Mouse (Mus musculus): ENCODE measurements at regions not wholly inside any gene's neighbourhood (a gene's known extent, or its start where the extent isn't known, plus 50 kb on each side); places are given as distances from the start of the nearest gene placed in this dataset.

DNA sequence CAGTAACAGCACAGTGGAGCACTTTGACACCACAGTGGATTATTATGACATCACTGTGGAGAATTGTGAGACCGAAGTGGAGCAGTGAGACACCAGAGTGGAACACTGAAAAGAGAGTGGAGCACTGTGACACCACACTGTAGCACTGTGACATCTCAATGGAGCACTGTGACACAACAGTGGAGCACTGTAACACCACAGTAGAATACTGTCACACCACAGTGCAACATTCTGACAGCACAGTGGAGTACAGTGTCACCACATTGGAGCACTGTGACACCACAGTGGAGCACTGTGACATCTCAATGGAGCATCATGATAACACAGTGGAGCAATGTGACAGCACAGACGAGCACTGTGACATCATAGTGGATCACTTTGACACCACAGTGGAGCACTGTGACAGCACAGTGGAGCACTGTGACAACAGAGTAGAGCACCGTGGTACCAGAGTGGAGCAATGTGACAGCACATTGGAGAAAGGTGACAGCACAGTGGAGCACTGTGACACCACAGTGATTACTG lies 83.0 kb upstream of the Vmn1r2 start:
- no peak for TF ChIP-seq CTCF (IDR thresholded peaks at IDR 0.05; ENCODE audit: low read depth)
- no peak for TF ChIP-seq EP300 (IDR thresholded peaks at IDR 0.05; ENCODE audit: low read depth)

Data from heart, postnatal 0 days (tissue).